Mouse (Mus musculus) heart, adult 9 months (tissue): ENCODE measurements around the gene Hist1h2ad.
"Not testable (repeated sequence)": the region's sequence is repeated elsewhere in the genome, so short reads cannot be mapped to it uniquely, and the experiment has no call there.

Experiments used
- DNase-seq, 2 experiments: peaks; one replicate each; pipeline ENCODE4 v3.0.0; 2022; ENCODE audit warnings: low spot score in 2 of 2

The Hist1h2ad gene

DNA sequence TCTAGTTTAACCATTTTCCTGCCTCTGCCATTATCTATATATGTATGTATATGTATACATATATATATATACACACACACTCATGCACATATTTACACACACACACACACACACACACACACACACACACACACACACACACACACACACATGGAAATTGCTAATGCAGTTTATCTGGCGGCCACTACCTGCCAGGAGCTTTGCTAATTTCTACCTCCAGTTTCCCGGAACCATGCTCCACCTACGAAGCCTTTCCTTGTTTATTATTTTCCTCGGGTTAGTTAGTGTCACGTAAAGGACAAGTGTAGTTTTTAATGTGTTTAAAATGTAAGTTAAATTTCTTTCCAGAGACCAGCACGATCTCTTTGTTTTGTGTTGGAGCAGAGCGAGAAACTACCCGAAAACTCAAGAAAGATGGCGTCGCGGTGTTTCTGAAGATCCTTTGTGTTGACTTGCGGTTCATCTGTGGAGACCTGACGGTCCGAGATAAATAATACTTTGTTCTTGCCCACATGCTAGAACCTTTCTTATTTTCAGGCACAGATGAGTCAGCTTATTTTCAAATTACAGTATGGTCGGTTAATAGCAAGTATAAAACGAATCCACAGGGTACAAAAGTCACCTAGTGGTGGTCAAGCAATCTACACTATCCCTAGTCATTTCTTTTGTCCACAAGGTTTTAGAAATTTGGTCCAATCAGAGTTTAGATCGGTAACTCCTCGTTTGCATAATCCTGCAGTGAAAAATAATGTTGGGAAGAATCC lies 11.3 kb upstream of the Hist1h2ad start:
- peak; percentile 55 to 70 for DNase-seq

DNA sequence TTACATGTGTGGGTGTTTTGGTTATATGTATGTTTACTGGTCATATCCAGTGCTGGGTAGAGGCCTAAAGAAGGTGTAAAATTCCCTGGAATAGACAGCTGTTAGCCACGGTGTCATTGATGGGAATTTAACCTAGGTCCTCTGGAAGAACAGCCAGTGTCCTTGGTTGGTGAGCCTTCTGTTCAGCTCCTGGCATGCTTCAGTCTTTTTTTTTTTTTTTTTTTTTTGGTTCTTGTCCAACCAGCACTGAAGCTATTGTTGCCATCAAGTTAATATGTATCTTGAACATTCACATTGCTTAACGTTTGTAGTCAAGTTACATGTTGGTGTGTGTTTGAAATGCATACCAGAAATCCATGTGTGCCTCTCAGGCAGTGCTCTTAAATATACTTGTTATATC lies 9.7 kb upstream of the Hist1h2ad start:
- DNase-seq = no peak

DNA sequence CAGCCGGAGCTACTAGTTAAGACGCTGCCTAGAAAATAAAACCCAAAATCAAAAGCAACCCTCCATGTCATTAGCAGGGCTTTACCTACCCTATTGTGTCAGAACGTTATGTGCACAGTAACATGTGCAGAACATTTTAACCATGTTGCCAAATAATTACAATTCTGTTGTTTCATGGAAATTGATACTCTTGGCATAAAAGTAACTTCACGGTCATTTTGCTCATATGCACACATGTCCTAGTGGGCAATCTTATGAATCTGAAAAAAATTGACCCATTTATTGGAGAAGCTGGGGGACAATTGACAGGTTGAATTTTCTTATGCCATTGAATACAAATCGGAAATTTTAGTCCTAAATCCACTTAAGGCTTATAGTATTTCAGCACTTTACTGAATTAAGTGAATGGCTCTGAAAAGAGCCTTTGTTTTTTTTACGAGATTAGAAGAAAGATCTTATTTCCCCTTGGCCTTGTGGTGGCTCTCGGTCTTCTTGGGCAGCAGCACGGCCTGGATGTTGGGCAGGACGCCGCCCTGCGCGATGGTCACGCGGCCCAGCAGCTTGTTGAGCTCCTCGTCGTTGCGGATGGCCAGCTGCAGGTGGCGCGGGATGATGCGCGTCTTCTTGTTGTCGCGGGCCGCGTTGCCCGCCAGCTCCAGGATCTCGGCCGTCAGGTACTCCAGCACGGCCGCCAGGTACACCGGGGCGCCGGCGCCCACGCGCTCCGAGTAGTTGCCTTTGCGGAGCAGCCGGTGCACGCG lies 3.7 kb upstream of the Hist1h2ad start:
- not testable (repeated sequence) for DNase-seq

DNA sequence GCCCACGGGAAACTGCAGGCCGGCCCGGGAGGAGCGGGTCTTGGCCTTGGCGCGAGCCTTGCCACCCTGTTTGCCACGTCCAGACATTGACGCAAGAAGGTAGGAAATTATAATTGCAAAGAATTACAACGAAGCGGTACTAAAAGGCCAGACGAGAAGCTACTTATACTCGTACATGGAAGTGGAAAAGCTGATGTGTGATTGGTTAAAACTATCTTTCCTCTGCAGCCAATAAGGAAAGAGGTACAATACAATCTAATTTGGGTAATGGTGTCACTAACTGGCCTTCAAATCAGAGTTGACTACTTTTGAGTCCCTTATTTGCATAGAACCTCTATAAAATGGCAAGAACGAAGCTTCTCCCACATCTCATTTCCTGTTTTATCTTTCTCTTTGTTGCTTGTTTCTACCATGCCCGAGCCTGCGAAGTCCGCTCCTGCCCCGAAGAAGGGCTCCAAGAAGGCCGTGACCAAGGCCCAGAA lies 3.1 kb upstream of the Hist1h2ad start, which contains the start of the genes Hist1h2ae and Hist1h2bg:
Hist1h2ae (minus strand) TSS at position 199 of the 482 bp plus-strand sequence.
Hist1h2bg (plus strand) TSS at position 375 of the 482 bp plus-strand sequence.
- DNase-seq = peak; percentile 85 to 94

DNA sequence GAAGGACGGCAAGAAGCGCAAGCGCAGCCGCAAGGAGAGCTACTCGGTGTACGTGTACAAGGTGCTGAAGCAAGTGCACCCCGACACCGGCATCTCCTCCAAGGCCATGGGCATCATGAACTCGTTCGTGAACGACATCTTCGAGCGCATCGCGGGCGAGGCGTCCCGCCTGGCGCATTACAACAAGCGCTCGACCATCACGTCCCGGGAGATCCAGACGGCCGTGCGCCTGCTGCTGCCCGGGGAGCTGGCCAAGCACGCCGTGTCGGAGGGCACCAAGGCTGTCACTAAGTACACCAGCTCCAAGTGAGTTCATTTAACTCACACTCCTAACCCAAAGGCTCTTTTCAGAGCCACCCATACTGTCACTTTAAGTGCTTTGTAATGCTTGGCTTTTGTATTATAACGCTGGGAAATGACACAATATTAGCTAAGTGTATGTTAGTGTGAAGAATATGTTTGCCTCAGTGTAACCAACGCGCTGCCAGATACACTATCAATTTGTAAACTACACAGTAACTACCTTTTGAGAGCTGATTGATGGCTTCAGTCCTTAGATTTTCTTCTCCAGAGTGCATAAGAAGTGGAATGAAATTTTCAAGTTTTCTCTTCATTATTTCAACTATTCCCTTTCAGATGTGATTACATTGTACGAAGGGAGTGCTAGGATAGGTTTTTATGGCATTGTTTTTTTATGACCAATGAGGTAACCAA lies 2.5 kb upstream of the Hist1h2ad start:
- DNase-seq = not testable (repeated sequence)

DNA sequence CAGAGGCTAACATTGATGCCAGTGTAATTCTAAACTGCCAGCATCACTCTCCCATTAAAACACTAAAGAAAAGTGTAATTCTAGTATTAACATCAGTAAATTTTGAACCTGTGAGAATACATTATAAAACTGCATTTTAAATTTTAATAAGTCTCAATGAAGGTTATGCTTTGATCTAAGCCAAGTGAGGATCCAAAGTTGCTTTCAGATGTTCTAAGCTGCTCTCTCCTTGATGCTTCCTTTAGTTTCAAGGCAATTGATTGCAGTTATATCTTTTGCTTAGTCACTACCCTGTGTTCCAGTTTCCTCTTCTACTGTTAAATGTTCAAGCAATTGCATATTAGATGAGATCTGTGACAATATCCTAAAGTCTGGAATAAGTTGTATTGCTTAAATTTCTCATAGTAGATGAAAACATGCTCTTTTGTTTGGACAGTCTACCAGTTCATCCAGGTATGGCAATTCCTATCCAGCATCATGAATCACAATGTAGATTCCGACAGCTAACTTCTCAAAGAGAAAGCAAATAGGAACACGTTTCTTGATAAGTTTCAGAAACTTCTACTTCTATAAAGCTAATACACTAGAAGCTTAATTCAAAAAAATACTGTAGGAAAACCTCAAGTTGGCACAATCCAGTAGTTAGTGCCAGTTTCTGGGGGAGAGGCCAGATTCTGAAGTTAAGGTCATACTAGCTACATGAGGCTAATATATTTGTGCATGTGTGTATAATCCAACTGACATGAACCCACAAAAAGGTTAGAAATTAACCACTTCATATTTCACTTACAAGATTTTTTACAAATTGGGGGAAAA lies 1.8 kb upstream of the Hist1h2ad start:
- DNase-seq = no peak

DNA sequence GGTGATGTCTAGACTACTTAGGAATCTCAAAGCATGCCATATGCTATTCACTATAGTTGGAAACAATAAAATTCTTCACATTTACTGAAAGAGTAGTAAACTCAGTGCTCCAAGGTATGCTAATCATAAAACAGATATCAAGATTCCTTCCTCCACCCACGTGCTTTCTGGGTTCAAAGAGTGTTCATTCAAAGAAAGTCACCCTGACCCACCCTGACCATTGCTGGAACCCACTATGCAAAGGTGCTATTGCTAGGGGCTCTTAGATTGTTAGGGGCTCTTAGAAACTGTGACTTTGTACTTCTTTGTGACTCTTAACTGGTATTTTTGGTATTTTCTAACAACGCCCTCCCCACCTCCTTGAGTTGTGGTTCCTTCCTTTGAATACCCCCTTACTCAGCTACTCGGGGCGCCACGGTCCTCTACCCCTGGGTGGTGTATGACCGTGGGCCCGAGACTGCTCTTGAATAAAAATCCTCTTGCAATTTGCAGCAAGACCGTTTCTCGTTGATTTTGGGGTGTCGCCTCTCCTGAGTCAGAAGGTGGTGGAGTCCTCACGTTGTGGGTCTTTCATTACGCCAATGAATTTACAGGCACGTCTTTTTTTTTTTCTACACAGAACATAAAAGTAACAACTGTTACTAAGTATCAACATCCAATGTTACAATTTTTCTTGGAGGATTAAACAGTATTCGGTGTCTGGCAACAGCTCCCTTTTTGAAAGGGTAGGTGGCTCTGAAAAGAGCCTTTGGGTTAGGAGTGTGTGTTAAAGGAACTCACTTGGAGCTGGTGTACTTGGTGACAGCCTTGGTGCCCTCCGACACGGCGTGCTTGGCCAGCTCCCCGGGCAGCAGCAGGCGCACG lies 915 bp upstream of the Hist1h2ad start:
- not testable (repeated sequence) for DNase-seq

DNA sequence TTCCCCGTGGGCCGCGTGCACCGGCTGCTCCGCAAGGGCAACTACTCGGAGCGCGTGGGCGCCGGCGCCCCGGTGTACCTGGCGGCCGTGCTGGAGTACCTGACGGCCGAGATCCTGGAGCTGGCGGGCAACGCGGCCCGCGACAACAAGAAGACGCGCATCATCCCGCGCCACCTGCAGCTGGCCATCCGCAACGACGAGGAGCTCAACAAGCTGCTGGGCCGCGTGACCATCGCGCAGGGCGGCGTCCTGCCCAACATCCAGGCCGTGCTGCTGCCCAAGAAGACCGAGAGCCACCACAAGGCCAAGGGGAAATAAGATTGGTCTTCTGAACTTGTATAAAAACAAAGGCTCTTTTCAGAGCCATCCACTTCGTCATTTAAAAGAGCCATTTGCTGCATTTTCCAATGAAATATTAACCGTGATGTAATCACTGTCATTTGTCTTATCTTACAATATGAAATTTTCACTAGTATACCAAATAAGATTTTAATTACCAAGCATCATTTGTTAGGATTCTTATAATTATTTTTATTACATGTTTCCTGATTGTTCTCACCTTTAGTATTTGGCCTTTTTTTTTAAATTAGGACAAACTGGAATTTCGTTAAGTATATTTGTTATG lies 477 bp downstream of the Hist1h2ad start:
- not testable (repeated sequence) for DNase-seq

DNA sequence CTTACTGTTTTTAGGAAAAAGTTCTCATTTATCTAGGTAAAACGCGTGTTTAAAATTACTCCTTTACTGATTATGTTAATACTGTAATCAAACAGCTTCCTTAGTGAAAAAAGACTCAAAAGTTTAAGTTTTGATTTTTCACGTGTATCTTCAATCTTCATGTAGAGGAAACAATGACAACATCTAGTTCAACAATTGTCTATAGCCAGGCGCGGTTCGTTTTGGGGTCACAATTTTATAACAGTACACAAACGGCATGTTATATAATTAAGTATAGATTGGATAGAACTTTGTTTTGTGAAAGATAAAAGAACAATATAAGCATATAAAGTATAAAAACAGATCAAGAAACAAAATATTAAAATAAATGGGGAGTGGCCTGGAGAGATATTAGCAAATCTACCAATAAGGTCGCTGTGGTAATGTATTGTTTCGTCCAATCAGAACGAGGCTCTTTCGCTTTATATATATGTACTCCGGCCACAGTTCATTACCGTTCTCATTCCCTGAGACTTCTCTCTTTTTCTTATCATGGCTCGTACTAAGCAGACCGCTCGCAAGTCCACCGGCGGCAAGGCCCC lies 1.2 kb downstream of the Hist1h2ad start, which contains the start of gene Hist1h3d:
Hist1h3d (plus strand) TSS at position 493 of the 581 bp plus-strand sequence.
- peak; percentile 57 to 78 for DNase-seq

DNA sequence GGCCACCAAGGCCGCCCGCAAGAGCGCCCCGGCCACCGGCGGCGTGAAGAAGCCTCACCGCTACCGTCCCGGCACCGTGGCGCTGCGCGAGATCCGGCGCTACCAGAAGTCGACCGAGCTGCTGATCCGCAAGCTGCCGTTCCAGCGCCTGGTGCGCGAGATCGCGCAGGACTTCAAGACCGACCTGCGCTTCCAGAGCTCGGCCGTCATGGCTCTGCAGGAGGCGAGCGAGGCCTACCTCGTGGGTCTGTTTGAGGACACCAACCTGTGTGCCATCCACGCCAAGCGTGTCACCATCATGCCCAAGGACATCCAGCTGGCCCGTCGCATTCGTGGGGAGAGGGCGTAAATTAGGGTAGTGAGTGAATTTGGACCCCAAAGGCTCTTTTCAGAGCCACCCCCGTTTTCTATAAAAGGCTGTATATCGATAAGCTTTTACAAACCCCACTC lies 1.7 kb downstream of the Hist1h2ad start:
- not testable (repeated sequence) for DNase-seq

DNA sequence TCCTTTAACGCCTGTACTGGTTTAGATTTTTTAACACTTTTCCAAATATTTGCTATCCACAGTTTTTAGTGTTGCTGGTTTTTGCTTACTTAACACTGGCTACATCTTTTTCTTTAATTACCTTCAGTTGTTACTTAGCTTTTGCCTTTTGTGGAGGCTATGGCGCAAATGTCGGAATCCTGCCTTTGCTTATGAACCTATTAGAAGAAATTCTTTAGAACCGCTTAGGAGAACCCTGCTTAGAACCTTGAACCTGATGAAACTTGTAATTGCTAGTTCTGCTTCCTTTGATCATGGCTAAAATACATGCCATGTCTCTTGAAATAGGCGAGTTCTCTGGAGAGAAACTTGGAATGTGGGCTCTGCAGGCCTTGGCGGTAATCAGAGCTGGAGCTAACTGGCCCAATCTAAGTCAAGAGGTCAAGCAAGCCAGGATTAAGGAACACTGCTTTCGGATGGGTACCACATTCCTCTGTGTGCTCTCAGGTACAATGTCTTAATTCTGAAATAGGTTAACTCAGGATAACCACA lies 2.2 kb downstream of the Hist1h2ad start:
- DNase-seq = no peak

DNA sequence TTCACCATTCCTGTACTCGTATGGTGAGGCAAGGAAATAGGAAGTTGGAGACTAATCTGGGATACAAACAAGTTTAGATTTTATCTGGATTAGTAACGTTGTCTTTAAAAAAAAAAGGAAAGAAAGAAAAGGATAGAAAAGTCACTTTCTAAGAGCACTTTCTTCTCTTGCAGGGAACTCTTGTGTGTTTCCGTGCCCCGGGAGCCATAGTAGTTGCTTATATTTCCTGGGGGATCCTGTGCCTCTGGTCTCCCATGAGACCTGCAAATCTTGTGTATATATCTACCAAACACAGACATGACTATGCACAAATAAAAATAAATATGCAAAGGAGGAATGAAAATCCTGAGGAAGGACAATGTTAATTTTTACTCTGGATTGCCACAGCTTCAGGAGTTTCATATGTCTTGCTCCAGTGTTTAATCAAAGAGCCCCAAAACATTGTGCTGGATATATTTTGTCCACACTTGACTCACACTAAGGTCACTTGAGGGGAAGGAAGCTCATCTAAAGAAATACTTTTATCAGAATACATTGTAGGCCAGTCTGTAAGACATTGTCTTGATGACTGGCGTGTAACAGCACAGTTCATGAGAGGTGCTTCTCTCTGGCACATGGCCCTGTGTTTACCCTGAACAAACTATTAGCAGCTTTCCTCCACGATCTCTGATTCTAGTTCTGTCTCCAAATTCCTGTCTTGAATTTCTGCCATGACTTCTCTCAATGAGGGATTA lies 2.9 kb downstream of the Hist1h2ad start:
- no peak for DNase-seq

DNA sequence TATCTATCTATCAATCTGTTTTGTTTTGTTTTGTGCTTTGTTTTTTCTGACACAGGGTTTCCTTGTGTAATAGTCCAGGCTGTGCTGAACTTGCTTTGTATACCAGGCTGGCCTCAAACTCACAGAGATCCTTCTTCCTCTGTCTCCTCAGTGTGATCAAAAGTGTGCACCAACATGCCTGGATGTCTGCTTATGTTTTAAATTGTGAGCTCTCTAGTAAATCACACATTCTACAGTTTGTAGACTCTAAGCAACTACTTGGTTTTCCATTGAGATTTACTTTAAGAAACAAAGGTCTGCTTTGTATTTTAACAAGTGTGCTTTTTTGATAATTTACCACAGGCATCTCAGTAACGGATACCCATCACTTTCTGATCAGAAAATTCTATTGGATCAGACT lies 3.7 kb downstream of the Hist1h2ad start:
- no peak for DNase-seq

DNA sequence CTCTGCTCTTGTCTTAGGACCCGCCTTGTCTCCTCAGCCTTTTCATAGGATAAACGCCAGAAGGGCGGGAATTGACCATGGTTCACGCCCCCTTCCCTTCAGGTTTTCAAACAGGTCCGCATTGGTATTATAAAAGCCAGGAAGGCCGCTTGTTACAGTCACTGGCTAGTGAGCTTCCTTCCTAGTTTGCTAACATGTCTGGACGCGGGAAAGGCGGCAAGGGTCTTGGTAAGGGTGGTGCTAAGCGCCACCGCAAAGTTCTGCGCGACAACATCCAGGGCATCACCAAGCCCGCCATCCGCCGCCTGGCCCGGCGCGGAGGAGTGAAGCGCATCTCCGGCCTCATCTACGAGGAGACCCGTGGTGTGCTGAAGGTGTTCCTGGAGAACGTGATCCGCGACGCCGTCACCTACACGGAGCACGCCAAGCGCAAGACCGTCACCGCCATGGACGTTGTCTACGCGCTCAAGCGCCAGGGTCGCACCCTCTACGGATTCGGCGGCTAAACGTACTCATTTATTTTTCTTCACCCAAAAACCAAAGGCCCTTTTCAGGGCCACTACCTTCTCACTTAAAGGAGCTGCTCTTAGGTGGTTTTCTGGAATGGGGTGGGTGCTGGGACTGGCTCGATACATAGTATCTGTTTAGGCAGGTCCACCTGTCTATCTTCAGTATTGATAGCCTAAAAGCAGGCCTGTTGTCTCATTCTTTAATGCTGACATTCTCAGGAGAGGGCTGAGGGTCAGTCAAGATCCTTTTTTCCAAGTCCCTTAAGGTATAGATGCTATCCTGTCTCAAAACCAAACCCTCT lies 7.4 kb downstream of the Hist1h2ad start, which contains the start of gene Hist1h4d:
Hist1h4d (plus strand) TSS at position 191 of the 811 bp plus-strand sequence.
- peak; percentile 99 to 100 for DNase-seq

DNA sequence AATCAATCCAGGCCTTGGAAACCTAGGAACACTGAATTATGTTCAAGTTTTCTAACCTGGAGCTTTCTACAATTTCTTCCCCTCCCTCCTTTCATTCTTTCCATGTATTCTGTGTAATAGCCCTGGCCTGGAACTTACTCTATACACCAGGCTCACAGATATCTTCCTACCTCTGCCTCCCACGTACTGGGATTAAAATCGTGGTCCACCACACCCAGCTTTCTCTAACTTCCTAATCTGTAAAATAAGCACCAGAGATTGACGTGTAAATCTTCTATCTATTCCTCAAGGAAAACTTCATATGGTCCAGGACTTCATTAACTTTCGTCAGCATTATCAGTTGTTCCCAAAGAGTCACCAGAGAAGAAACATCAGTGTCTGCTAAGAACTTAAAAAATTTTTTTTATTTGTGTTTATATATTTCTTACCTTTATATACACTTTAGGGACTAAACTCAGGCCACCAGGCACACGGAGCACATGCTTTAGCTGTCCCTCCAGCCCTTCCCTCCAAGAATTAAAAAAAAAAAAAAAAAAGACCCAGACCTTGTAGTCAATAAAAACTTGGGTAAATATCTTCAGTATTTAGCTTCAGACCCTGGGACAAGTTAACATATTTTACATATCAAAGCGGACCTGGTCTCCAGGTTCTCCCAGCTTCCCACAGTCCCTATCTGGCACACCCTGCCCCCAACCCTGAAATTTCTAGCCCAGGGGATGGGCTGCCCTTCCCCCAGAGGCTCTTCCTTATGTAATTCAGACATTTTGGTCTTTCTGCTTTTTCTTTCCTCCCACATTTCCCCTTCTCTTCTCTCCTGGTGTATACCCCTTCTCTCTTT lies 8.3 kb downstream of the Hist1h2ad start:
- no peak for DNase-seq

DNA sequence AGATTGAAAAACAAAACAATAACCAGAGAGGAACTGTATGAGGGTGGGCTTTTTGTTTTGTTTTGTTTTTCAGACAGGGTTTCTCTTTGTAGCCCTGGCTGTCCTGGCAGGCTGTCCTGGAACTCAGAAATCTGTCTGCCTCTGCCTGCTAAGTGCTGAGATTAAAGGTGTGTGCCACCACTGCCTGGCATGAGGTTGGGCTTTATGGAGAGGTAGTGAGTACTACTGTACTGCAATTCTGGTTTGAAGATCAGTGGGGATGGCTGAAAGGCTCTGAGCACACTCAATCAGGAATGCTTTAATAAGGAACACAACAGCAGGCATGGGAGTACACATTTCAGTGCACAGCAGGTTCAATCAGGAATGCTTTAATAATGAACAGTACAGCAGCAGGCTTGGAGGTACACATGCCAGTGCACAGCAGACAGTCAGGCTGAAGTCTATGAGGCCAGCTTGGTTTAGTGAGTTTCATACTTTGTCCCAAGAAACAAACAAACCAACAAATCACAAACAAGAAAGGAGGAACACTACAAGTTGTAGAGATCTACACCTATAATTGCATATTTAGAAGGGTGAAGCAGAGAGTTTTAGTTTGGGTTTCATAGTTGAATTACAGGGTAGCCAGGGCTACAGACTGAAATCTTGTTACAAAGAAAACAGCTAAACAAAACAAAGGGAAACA lies 9.3 kb downstream of the Hist1h2ad start:
- no peak for DNase-seq
